ENCODE assay signal across 22 mouse cellular contexts in the genomic region with DNA sequence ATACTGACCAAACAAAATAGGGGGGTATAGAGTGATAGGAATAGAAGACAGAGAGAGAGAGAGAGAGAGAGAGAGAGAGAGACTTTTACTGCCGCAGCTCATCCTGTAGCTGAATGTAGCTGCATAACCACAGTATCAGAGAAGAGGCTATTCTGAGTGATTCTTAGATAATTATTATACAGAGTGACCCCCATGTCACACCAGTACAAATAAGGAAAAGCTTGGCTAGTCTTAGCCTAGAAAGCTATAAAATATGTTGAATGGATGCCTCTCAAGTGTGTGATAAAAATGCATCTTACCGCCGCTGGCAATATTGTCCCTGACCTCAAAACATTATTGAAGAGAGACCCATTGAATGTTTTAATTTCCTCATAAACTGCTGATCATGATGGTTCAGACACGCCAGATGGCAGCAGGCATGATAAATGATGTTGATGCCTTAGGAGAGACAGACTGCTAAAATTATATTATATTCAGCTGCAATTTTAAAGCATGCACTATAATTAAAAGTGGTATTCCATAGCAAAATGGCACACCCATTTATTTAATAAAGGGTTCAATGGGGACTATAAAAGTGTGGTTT.
DNase-seq lines count a peak whose midpoint lies in the region; ATAC-seq and TF ChIP-seq lines count a peak whose summit lies in the region.
"Had no signal": no experiment of that assay in that cellular context is flagged by ENCODE, and none has a peak within 500 bp of the region (broad histone marks: within the 10 kb centered on the region; RNA-seq: fewer than 3 reads in every experiment).

No protein-coding gene starts in this region.

- no peak overlapping the region for H3K9ac ChIP-seq in hindbrain, embryonic 16.5 days (ENCODE audit: low read depth, low read length)
- no peak overlapping the region for H3K9ac ChIP-seq in neural tube, embryonic 13.5 days
- H3K9ac ChIP-seq in kidney, embryonic 16.5 days (replicated peaks; ENCODE audit: low read length): no peak overlapping the region
- no peak overlapping the region for H3K9ac ChIP-seq in forebrain, embryonic 16.5 days (replicated peaks; ENCODE audit: low read depth, low read length)
- H3K9ac ChIP-seq: forebrain, embryonic 13.5 days had no signal

- H3K27ac ChIP-seq in hindbrain, embryonic 16.5 days (ENCODE audit: low read depth, low read length): no peak overlapping the region
- no peak overlapping the region for H3K27ac ChIP-seq in hindbrain, embryonic 10.5 days
- no peak overlapping the region for H3K27ac ChIP-seq in neural tube, embryonic 13.5 days (replicated peaks)
- no peak overlapping the region for H3K27ac ChIP-seq in kidney, embryonic 16.5 days (ENCODE audit: low read length)
- no peak overlapping the region for H3K27ac ChIP-seq in forebrain, embryonic 16.5 days (ENCODE audit: low read length)
- H3K27ac ChIP-seq: embryonic facial prominence, embryonic 10.5 days; forebrain, embryonic 13.5 days; heart, embryonic 10.5 days had no signal

- H3K4me3 ChIP-seq in hindbrain, embryonic 16.5 days (ENCODE audit: low read length): no peak overlapping the region
- no peak overlapping the region for H3K4me3 ChIP-seq in hindbrain, embryonic 10.5 days
- no peak overlapping the region for H3K4me3 ChIP-seq in neural tube, embryonic 13.5 days
- H3K4me3 ChIP-seq in kidney, embryonic 16.5 days (ENCODE audit: low read length): no peak overlapping the region
- H3K4me3 ChIP-seq in forebrain, embryonic 16.5 days (replicated peaks; ENCODE audit: low read length): no peak overlapping the region
- H3K4me3 ChIP-seq: embryonic facial prominence, embryonic 10.5 days; forebrain, embryonic 13.5 days; heart, embryonic 10.5 days had no signal

- no peaks in the 10 kb centered on the region for H3K27me3 ChIP-seq in hindbrain, embryonic 16.5 days (replicated peaks; ENCODE audit: control insufficient read depth, insufficient read depth, low read length)
- no peaks in the 10 kb centered on the region for H3K27me3 ChIP-seq in hindbrain, embryonic 10.5 days (ENCODE audit: insufficient read depth, poor library complexity, severe bottlenecking)
- H3K27me3 ChIP-seq in neural tube, embryonic 13.5 days: no peaks in the 10 kb centered on the region
- no peaks in the 10 kb centered on the region for H3K27me3 ChIP-seq in kidney, embryonic 16.5 days (ENCODE audit: insufficient read depth, low read length)
- no peaks in the 10 kb centered on the region for H3K27me3 ChIP-seq in forebrain, embryonic 16.5 days (replicated peaks; ENCODE audit: control insufficient read depth, insufficient read depth, low read length)
- H3K27me3 ChIP-seq: CH12.LX; forebrain, embryonic 13.5 days; Patski had no signal

- intact Hi-C loops in left cerebral cortex, postnatal 25 days (cut with DNase I): no loop called here
- intact Hi-C loops in left cerebral cortex, postnatal 36 days (cut with DNase I): no loop called here

- H3K9me3 ChIP-seq in hindbrain, embryonic 16.5 days (ENCODE audit: control insufficient read depth, low read length): no peaks in the 10 kb centered on the region
- H3K9me3 ChIP-seq in hindbrain, embryonic 10.5 days: no peaks in the 10 kb centered on the region
- H3K9me3 ChIP-seq in neural tube, embryonic 13.5 days: no peaks in the 10 kb centered on the region
- H3K9me3 ChIP-seq in kidney, embryonic 16.5 days (ENCODE audit: low read length): no peaks in the 10 kb centered on the region
- no peaks in the 10 kb centered on the region for H3K9me3 ChIP-seq in forebrain, embryonic 16.5 days (ENCODE audit: control insufficient read depth, low read length)
- H3K9me3 ChIP-seq: embryonic facial prominence, embryonic 10.5 days; forebrain, embryonic 13.5 days; heart, embryonic 10.5 days had no signal

- no peak for TF ChIP-seq POLR2A in brain, embryonic 14.5 days (IDR thresholded peaks at IDR 0.05; ENCODE audit: borderline replicate concordance, extremely low read depth, insufficient read depth, insufficient read length, poor library complexity, severe bottlenecking)

- no peaks in the 10 kb centered on the region for H3K36me3 ChIP-seq in hindbrain, embryonic 16.5 days (ENCODE audit: control insufficient read depth, insufficient read depth, low read length)
- no peaks in the 10 kb centered on the region for H3K36me3 ChIP-seq in hindbrain, embryonic 10.5 days
- H3K36me3 ChIP-seq in neural tube, embryonic 13.5 days: no peaks in the 10 kb centered on the region
- no peaks in the 10 kb centered on the region for H3K36me3 ChIP-seq in kidney, embryonic 16.5 days (ENCODE audit: insufficient read depth, low read length)
- no peaks in the 10 kb centered on the region for H3K36me3 ChIP-seq in forebrain, embryonic 16.5 days (ENCODE audit: control insufficient read depth, insufficient read depth)
- H3K36me3 ChIP-seq: embryonic facial prominence, embryonic 10.5 days; heart, embryonic 10.5 days had no signal

- no peak for TF ChIP-seq CTCF in brain, embryonic 14.5 days (IDR thresholded peaks at IDR 0.05; ENCODE audit: borderline replicate concordance, extremely low read depth, insufficient read depth, insufficient read length)

- no peaks in the 10 kb centered on the region for H3K4me1 ChIP-seq in hindbrain, embryonic 16.5 days (ENCODE audit: control insufficient read depth, insufficient read depth, low read depth, low read length)
- no peaks in the 10 kb centered on the region for H3K4me1 ChIP-seq in hindbrain, embryonic 10.5 days (replicated peaks)
- H3K4me1 ChIP-seq in neural tube, embryonic 13.5 days (replicated peaks): no peaks in the 10 kb centered on the region
- no peaks in the 10 kb centered on the region for H3K4me1 ChIP-seq in kidney, embryonic 16.5 days (ENCODE audit: insufficient read depth, low read length)
- no peaks in the 10 kb centered on the region for H3K4me1 ChIP-seq in forebrain, embryonic 16.5 days (replicated peaks; ENCODE audit: control insufficient read depth, insufficient read depth, low read length)
- H3K4me1 ChIP-seq: embryonic facial prominence, embryonic 10.5 days; forebrain, embryonic 13.5 days; heart, embryonic 10.5 days had no signal

- no peak overlapping the region for H3K4me2 ChIP-seq in hindbrain, embryonic 16.5 days (ENCODE audit: low read length)
- H3K4me2 ChIP-seq in neural tube, embryonic 13.5 days: no peak overlapping the region
- H3K4me2 ChIP-seq in kidney, embryonic 16.5 days (replicated peaks; ENCODE audit: low read depth, low read length): no peak overlapping the region
- H3K4me2 ChIP-seq in forebrain, embryonic 16.5 days (ENCODE audit: low read length): no peak overlapping the region
- H3K4me2 ChIP-seq: forebrain, embryonic 13.5 days had no signal

- WGBS in hindbrain, embryonic 16.5 days: 69% methylated on average over 4 of the region's 4 CpGs
- WGBS in hindbrain, embryonic 10.5 days: 93% methylated on average over 4 of the region's 4 CpGs
- 48% methylated on average over 4 of the region's 4 CpGs for WGBS in neural tube, embryonic 13.5 days
- 71% methylated on average over 4 of the region's 4 CpGs for WGBS in kidney, embryonic 16.5 days
- 85% methylated on average over 4 of the region's 4 CpGs for WGBS in forebrain, embryonic 16.5 days

- no peak for DNase-seq in hindbrain, embryonic 10.5 days (ENCODE audit: low spot score)
- peak; percentile 1 to 2 for DNase-seq in left cerebral cortex, postnatal 25 days (ENCODE audit: low spot score in 2 of 2)
- DNase-seq in left cerebral cortex, postnatal 36 days (ENCODE audit: low spot score in 2 of 2): no peak
- peak; percentile 18 for DNase-seq in brain, embryonic 14.5 days (ENCODE audit: low read depth)
- DNase-seq: adrenal gland, postnatal 14 days; cerebellum, adult 2 months; cerebellum, postnatal 10 days; gastrocnemius, postnatal 36 days; heart, adult 11 months; heart, postnatal 10 days; heart, postnatal 4 days had no signal

- peak; percentile 34; the same call in 1 of the 2 replicates for ATAC-seq in hindbrain, embryonic 16.5 days
- peak; percentile 71 for ATAC-seq in neural tube, embryonic 13.5 days (ENCODE audit: low read depth)
- ATAC-seq in kidney, embryonic 16.5 days (ENCODE audit: low FRiP score, low TSS enrichment): no peak
- ATAC-seq in forebrain, embryonic 16.5 days: no peak
- ATAC-seq: activated CD4-positive, CD25-positive, alpha-beta regulatory T cell, adult 4 months; forebrain, embryonic 13.5 days; inflammation-experienced regulatory T-cells, adult 6 months; Patski had no signal

Comparison
In these comparisons a context has a peak if more than half of its experiments do, and no peak if none do; other contexts are left out.
1. DNase-seq: peak in left cerebral cortex, postnatal 25 days (2 of 2) and brain, embryonic 14.5 days (single experiment); none in hindbrain, embryonic 10.5 days (single experiment) and left cerebral cortex, postnatal 36 days (0 of 2).
2. ATAC-seq: peak in hindbrain, embryonic 16.5 days (single experiment) and neural tube, embryonic 13.5 days (single experiment); none in kidney, embryonic 16.5 days (single experiment) and forebrain, embryonic 16.5 days (single experiment).